Mouse (Mus musculus): ENCODE measurements at regions not wholly inside any gene's neighbourhood (a gene's known extent, or its start where the extent isn't known, plus 50 kb on each side); places are given as distances from the start of the nearest gene placed in this dataset.
"Not testable (repeated sequence)": the region's sequence is repeated elsewhere in the genome, so short reads cannot be mapped to it uniquely, and the experiment has no call there.

GRCm38 (mm10) chr10:33715701-33716250 lies 70.7 kb downstream of the Sult3a2 start:
- DNase-seq (ENCODE audit: low read depth) = no peak

- DNase-seq (ENCODE audit: low read depth) = peak; percentile 4
Observed at GRCm38 (mm10) chr10:33708656-33709055, 77.8 kb downstream of the Sult3a2 start.

- not testable (repeated sequence) for DNase-seq (ENCODE audit: low read depth)
Observed at GRCm38 (mm10) chr10:33704245-33704644, 79.7 kb upstream of the Clvs2 start.

GRCm38 (mm10) chr10:33703420-33703819 lies 78.9 kb upstream of the Clvs2 start:
- DNase-seq (ENCODE audit: low read depth) = peak; percentile 59
